Mouse (Mus musculus): ENCODE results near the gene Gm49395. TPM values are rescaled to one million over a fixed set of nuclear protein-coding genes. Genes with fewer than 3 reads are reported as not detected.

The Gm49395 gene
- total RNA-seq, 2 experiments from 2014 or later, result 9.9 to 12.9 TPM

- no peak for DNase-seq
These were observed 49.2 kb downstream of the Gm49395 start for GRCm38 (mm10) chr13:115052568-115052967.

- no peak for DNase-seq
These were observed 50.8 kb downstream of the Gm49395 start for GRCm38 (mm10) chr13:115050660-115051559.

- no peak for DNase-seq
These were observed 59.1 kb downstream of the Gm49395 start for GRCm38 (mm10) chr13:115042652-115043051.

GRCm38 (mm10) chr13:115037304-115037703 is 64.4 kb downstream of the Gm49395 start:
- DNase-seq, result no peak

- no peak for DNase-seq
These were observed 66.3 kb downstream of the Gm49395 start for GRCm38 (mm10) chr13:115035387-115035786.

- no peak for DNase-seq
These were observed 68.6 kb downstream of the Gm49395 start for GRCm38 (mm10) chr13:115033135-115033534.

GRCm38 (mm10) chr13:115031177-115032000 is 70.3 kb downstream of the Gm49395 start:
- DNase-seq, result no peak

- no peak for DNase-seq
These were observed 76.3 kb downstream of the Gm49395 start for GRCm38 (mm10) chr13:115025394-115025793.

- DNase-seq, result no peak
These were observed 79.5 kb downstream of the Gm49395 start for GRCm38 (mm10) chr13:115022117-115022787.

GRCm38 (mm10) chr13:115021411-115021810 is 80.3 kb downstream of the Gm49395 start:
- no peak for DNase-seq

- no peak for DNase-seq
These were observed 81.0 kb downstream of the Gm49395 start for GRCm38 (mm10) chr13:115020727-115021126.

- DNase-seq, result no peak
These were observed 84.2 kb downstream of the Gm49395 start for GRCm38 (mm10) chr13:115017545-115017944.

- no peak for DNase-seq
These were observed 90.2 kb downstream of the Gm49395 start for GRCm38 (mm10) chr13:115011547-115011946.

GRCm38 (mm10) chr13:115006213-115006835 is 95.4 kb downstream of the Gm49395 start:
- DNase-seq, result no peak

GRCm38 (mm10) chr13:115005342-115005741 is 96.4 kb downstream of the Gm49395 start:
- DNase-seq, result no peak

- no peak for DNase-seq
These were observed 98.2 kb downstream of the Gm49395 start for GRCm38 (mm10) chr13:115003444-115004053.

GRCm38 (mm10) chr13:115002837-115003236 is 98.9 kb downstream of the Gm49395 start:
- DNase-seq, result no peak

GRCm38 (mm10) chr13:115002155-115002554 is 99.6 kb downstream of the Gm49395 start:
- DNase-seq, result no peak

- no peak for DNase-seq
These were observed 102.1 kb downstream of the Gm49395 start for GRCm38 (mm10) chr13:114999582-114999981.

- DNase-seq, result no peak
These were observed 103.6 kb downstream of the Gm49395 start for GRCm38 (mm10) chr13:114998100-114998499.

GRCm38 (mm10) chr13:114992260-114993014 is 109.3 kb downstream of the Gm49395 start:
- no peak for DNase-seq

All from adrenal gland, postnatal 36 days (tissue).